Mouse (Mus musculus) testis, postnatal 14 days (tissue): ENCODE data around the gene Nlrp1b.

ENCODE experiments used
- DNase-seq: peaks from one replicate; pipeline ENCODE4 v3.0.0; 2021; ENCODE audit warnings: low spot score

Gene Nlrp1b

GRCm38 (mm10) chr11:71230684-71231480 is at the start of gene Nlrp1b:
Gene Nlrp1b, minus strand, starts transcription at chr11:71230733.
- DNase-seq = no peak

DNA sequence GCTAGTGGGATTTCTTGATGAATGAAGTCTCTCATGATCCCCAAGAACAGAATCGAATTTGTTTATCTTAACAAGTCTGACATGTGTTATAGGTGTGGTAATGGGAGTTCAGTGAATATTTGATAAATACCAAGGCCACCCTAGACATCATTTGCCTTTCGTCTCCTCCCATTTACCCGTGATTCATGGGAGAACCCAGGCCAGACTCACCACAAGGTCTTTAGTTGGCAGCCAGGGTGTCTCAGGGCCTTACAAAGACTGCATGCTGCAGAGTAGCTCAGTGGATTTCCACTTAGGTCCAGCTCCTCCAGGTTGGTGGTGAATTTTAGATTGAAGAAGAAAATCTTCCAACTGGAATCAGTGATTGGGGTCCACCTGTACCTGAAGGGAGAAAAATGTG is 30.5 kb upstream of the Nlrp1b start:
- DNase-seq = no peak

DNA sequence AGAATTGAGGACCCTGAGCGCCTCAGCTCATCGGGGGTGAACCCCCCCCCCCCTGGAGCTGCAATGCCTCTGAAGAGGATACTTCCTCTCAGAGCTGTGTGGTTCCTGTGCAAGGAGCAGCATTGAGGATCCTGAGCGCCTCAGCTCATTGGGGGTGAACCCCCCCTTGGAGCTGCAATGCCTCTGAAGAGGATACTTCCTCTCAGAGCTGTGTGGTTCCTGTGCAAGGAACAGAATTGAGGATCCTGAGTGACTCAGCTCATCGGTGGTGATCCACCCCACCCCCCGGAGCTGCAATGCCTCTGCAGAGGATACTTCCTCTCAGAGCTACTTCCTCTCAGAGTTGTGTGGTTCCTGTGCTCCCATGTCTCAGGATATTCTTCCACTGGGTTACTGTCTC is 20.8 kb upstream of the Nlrp1b start:
- no peak for DNase-seq

GRCm38 (mm10) chr11:71224614-71225013 is 5.9 kb downstream of the Nlrp1b start:
- DNase-seq = no peak

DNA sequence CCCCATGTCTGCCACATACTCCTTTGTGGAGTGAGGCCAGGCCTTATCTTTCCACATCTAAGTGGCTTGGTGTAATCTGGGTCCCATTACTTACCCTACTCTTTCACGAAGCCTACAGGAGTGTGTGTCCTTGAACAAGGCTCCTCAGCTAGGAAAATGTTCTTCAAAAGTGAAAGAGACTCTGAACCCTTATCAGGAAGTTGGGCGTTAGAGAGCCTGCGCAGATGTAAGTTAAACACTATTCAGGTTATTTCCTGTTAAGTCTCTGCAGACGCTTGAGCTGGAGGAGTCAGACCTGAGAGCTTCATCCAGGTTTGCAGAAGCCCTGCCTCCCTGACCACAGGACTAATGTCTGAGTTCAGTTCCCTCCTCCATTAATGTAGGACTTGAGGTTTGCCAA is 27.8 kb downstream of the Nlrp1b start:
- no peak for DNase-seq

DNA sequence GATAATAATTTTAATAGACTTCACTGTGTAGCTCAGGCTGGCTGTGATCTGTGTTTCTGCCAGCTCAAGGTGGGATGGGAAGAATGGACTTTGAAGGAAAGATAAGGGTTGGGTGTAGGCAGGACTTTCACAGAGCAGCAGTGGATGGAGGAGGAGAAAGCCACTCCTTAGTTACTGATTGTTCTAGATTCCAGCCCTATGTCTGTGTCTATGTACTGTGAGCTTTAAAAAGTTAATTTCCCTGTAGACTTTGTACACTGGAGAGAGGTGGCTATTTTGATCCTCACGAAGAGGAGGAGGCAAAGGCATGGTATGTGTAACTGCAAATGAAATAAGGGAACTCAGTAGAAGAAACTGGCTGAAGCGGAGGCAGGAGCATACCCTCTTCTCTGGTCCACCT is 31.2 kb downstream of the Nlrp1b start:
- DNase-seq = no peak

DNA sequence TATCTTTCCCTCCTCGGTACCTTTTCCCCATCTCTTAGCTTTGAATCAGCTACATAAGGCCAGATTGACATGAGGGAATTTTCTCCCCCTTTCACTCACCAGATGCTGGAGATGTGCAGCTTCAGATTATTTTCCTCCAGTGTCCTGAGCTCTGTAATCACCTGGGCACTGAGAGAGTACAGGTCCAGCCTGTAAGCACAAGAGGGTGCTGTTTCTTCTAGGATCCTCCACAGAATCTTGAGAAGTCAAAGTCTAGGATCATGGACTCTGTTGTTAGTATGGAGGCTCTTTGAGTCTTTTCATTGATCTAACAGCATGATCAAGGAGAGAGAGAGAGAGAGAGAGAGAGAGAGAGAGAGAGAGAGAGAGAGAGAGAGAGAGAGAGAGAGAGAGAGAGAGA is 60.9 kb downstream of the Nlrp1b start:
- no peak for DNase-seq

DNA sequence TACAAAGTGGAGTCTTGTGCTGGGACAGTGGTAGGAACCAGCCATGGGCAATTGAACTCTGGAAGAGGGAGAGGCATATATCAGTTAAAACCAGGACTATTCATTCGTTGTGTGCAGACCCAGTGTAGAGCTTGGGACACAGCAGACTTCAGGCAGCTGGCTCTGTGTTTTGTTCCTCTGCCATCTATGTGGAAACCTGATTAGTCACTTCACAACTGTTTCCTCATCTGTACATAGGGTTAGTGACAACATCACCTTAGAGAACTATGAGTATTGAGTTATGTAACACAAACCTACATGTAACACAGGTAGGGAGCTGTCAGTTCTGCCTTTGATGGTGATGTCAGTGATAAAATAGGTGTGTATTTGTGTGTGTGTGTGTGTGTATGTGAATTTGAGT is 66.4 kb downstream of the Nlrp1b start:
- no peak for DNase-seq

DNA sequence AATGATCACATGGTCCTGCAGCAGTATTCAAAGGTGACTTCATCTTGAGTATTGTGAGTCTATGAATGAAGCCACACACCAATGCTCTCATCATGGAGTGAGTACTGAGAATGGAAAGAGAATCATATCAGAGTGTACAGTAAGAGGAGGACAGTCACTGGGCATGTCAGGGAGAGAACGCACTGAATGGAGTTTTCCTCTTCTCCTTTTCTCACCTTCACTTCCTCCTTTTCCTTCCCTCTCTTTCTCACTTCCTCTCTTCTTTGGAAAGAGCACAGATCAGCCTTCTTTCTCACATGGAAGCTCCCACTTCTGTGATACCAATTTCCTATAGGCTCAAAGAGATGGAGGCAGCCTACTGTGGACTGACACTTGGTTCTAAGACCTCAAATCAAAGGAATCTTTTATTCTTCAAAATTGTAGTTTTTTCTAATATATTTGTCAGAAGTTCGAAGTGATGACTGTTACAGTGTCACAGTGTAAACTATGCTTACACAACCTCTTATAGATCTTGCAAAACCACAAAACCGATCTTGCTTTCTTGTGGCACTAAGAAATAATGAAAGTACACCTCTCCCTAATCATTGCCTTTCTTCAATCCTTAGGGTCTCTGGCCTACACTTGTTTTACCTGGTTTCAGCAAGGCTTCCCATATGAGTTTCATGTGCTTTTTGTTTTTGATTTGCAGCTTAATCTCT is 70.9 kb downstream of the Nlrp1b start:
- DNase-seq = no peak

- no peak for DNase-seq
These were observed 75.3 kb downstream of the Nlrp1b start for GRCm38 (mm10) chr11:71155272-71155671.

GRCm38 (mm10) chr11:71144661-71145060 is 85.9 kb downstream of the Nlrp1b start, which contains the start of gene Nlrp1a:
Gene Nlrp1a, minus strand, starts transcription at chr11:71144704.
- no peak for DNase-seq

- no peak for DNase-seq
These were observed 88.5 kb downstream of the Nlrp1b start for GRCm38 (mm10) chr11:71142031-71142430.

DNA sequence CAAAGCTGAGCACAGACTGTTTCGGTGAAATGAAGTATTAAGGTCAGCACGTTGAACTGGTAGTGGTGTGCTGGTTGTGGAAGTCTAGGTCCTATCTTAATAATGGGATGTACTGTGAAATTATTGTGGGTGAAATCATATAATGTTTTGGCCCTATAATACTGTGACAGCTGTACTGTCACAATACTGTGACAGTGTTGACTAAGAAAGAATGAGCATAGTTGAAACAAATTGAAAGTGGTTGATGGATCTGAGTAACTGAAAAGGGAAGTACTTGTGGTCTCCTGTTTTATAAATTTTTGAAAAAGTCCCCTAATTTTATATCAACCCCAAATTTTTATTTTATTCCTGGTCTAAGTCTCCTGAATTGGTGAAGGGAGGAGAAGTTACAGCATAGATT is 123.4 kb downstream of the Nlrp1b start:
- no peak for DNase-seq

DNA sequence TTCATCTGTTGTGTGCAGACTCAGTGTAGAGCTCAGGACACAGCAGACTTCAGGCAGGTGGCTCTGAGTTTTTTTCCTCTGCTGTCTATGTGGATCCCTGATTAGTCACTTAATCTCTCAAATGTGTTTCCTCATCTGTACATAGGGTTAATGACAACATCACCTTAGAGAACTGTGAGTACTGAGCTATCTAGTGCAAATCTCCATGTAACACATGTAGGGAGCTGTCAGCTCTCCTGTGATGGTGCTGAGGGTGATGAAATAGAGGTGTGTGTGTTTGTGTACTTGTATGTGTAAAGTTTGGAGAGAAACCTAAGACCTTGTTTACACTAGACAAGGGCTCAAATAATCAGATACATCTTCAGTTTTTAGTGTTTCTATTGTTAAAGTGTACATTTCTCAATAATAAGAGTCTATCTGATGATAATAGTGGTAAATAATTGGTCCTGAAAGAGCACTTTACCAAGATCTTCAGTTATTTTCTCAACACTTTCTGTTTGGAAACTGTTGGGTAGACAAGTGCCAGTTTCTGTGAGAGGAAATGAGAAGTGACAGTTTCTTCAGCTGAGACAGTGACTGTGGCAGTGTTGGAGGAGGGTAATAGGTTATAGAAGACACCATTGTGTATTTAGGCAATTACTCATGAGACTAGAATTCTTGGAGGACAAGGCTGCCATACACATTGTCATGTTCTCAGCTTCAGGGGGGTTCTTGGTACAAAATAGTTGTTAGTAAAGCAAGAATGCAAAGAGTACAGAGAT is 124.1 kb downstream of the Nlrp1b start:
- no peak for DNase-seq

- no peak for DNase-seq
These were observed 126.6 kb downstream of the Nlrp1b start for GRCm38 (mm10) chr11:71103931-71104330.
